In the genomic region with DNA sequence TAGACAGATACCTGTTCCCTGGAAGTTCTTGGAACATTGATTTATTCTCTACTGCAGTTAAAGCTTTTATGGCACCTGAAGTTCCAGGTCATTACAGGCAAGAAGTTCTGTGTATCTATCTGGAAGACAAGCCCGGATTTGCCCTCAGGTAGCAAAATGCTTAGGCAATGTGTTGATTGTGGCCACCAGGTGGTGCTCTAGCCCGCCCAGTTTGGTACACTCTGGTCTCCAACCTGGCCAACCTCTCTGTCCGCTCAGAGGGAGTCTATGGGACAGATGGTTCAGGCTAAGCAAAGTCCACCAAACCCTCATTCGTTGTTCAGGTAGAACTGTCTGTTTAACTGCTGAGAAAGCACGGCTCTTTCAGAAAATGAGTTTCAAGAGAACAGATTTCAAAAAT, we compare ENCODE assay signal across 8 mouse cellular contexts. TPM values are rescaled to one million over a fixed set of nuclear protein-coding genes. Genes with fewer than 3 reads are reported as not detected.
DNase-seq lines count a peak whose midpoint lies in the region; TF ChIP-seq lines count a peak whose summit lies in the region.

No protein-coding gene starts in this region.

- H3K27me3 ChIP-seq in kidney, adult 2 months (replicated peaks; ENCODE audit: control insufficient read depth, insufficient read depth, low read length), result no peaks in the 10 kb centered on the region
- H3K27me3 ChIP-seq in limb, embryonic 10.5 days (ENCODE audit: low read depth, poor library complexity, severe bottlenecking), result no peaks in the 10 kb centered on the region

- 12% methylated on average over 5 of the region's 5 CpGs for whole genome bisulfite sequencing in kidney, adult 2 months
- 35% methylated on average over 5 of the region's 5 CpGs for WGBS in limb, embryonic 10.5 days
- 26% methylated on average over 5 of the region's 5 CpGs for WGBS in olfactory bulb, adult 2 months

- no peak for TF ChIP-seq POLR2A in kidney, adult 2 months (IDR thresholded peaks at IDR 0.05; ENCODE audit: low read depth, low read length)
- TF ChIP-seq POLR2A in olfactory bulb, adult 2 months (IDR thresholded peaks at IDR 0.05; ENCODE audit: insufficient read depth, low read depth, low read length), result no peak

- H3K9me3 ChIP-seq in limb, embryonic 10.5 days (replicated peaks), result no peaks in the 10 kb centered on the region

- no peak overlapping the region for H3K27ac ChIP-seq in gastrocnemius, adult 2 months
- H3K27ac ChIP-seq in kidney, adult 2 months (ENCODE audit: insufficient read depth, low read depth, low read length), result no peak overlapping the region
- no peak overlapping the region for H3K27ac ChIP-seq in limb, embryonic 10.5 days
- no peak overlapping the region for H3K27ac ChIP-seq in olfactory bulb, adult 2 months (ENCODE audit: insufficient read depth, low read depth, low read length)

- peak; percentile 85 for TF ChIP-seq CTCF in gastrocnemius, adult 2 months (IDR thresholded peaks at IDR 0.05)
- TF ChIP-seq CTCF in kidney, adult 2 months (conservative IDR thresholded peaks at IDR 0.05; ENCODE audit: insufficient read depth, insufficient read length, low read depth, low read length), result peak; percentile 96
- peak; percentile 67; the same call in 1 of the 2 replicates for TF ChIP-seq CTCF in olfactory bulb, adult 2 months (IDR thresholded peaks at IDR 0.05; ENCODE audit: insufficient read depth, low read depth, low read length)

- H3K4me3 ChIP-seq in gastrocnemius, adult 2 months, result no peak overlapping the region
- H3K4me3 ChIP-seq in kidney, adult 2 months (ENCODE audit: insufficient read depth, low read depth, low read length), result no peak overlapping the region
- H3K4me3 ChIP-seq in limb, embryonic 10.5 days, result no peak overlapping the region
- H3K4me3 ChIP-seq in olfactory bulb, adult 2 months (ENCODE audit: insufficient read depth, low read depth, low read length), result no peak overlapping the region

- H3K4me1 ChIP-seq in kidney, adult 2 months (ENCODE audit: control insufficient read depth, insufficient read depth, low read length), result no peaks in the 10 kb centered on the region
- 0 out of 2 replicates have a peak, but pooled peaks cover 4% of the 10 kb centered on the region for H3K4me1 ChIP-seq in limb, embryonic 10.5 days
- H3K4me1 ChIP-seq in olfactory bulb, adult 2 months (ENCODE audit: control insufficient read depth, insufficient read depth, low read length), result no peaks in the 10 kb centered on the region

- no peaks in the 10 kb centered on the region for H3K36me3 ChIP-seq in kidney, adult 2 months (ENCODE audit: control insufficient read depth, insufficient read depth, low read length)
- H3K36me3 ChIP-seq in limb, embryonic 10.5 days, result no peaks in the 10 kb centered on the region

- intact Hi-C loops in gastrocnemius, adult 2 months (cut with DNase I), result loop anchor here (5.0 kb wide), 1 partner anchor 505 kb away; no protein-coding TSS in a partner anchor

- DNase-seq in B cell, adult 2 months, result peak; percentile 79 to 81
- peak; percentile 89 for DNase-seq in ZHBTc4 (ENCODE audit: low read depth, low spot score)
- DNase-seq in cerebellum, postnatal 4 days (ENCODE audit: low spot score in 2 of 2), result peak; percentile 55 to 77
- peak; percentile 80 for DNase-seq in gastrocnemius, adult 2 months
- peak; percentile 87 for DNase-seq in kidney, adult 2 months
- DNase-seq in limb, embryonic 10.5 days (ENCODE audit: low spot score), result peak; percentile 80
- DNase-seq in testis, postnatal 14 days (ENCODE audit: low spot score), result peak; percentile 31

RNA-seq across cellular contexts. Expression of gene Tra2b, which starts 36.8 kb away (rescaled TPM):
- total RNA-seq in gastrocnemius, adult 2 months (2021), result 10 to 100 TPM; 34.7 to 36.8 TPM
- polyA plus RNA-seq in kidney, adult 2 months (2012; rRNA removed), result 19.4 and 29.1 TPM in 2 replicates
- 510 and 520 TPM in 2 replicates for polyA plus RNA-seq in limb, embryonic 10.5 days (2016; fragmentation: Nextera tagmentation; extraction: Ambion mirVana)
- polyA plus RNA-seq in olfactory bulb, adult 2 months (2012; ENCODE audit: insufficient read depth, insufficient read length, low replicate concordance, missing spikeins), result 169 TPM in 1 of 2 replicates, not detected in the other

Comparison
In these comparisons a context has a peak if more than half of its experiments do, and no peak if none do; other contexts are left out.
1. DNase-seq: peak in every context shown above with its lines; median percentile 89 in ZHBTc4; 87 in kidney, adult 2 months; 80 in B cell, adult 2 months; 80 in gastrocnemius, adult 2 months; 80 in limb, embryonic 10.5 days; 66 in cerebellum, postnatal 4 days; 31 in testis, postnatal 14 days.